Mouse (Mus musculus): ENCODE results near the gene Prr14l. TPM values are rescaled to one million over a fixed set of nuclear protein-coding genes. Genes with fewer than 3 reads are reported as not detected.
A peak's percentile ranks its signal among the peaks of the same experiment; 100 is the strongest.
"Not testable (repeated sequence)": the region's sequence is repeated elsewhere in the genome, so short reads cannot be mapped to it uniquely, and the experiment has no call there.

Prr14l gene
- polyA plus RNA-seq, 1 experiment from 2014 or later, result 12.1 TPM

DNA sequence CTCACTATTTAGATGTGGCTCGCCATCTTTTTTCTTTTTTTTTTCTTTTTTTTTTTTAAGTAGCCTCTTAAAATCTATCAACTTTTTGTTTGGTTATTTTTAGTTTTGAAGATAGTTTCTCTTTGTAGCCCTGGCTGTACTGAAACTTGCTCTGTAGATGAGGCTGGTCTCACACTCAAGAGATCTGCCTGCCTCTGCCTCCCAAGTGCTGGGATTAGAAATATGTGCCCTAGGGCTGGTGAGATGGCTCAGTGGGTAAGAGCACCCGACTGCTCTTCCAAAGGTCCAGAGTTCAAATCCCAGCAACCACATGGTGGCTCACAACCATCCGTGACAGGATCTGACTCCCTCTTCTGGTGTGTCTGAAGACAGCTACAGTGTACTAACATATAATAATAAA, 1.2 kb upstream of the Prr14l start:
- peaks cover 30% of the 10 kb centered on the region for H3K4me1 ChIP-seq (replicated peaks; ENCODE audit: control insufficient read depth, insufficient read depth, low read length)
- H3K4me3 ChIP-seq (replicated peaks; ENCODE audit: low read length); H3K36me3 ChIP-seq (ENCODE audit: control insufficient read depth, insufficient read depth); H3K27ac ChIP-seq (ENCODE audit: low read length); H3K27me3 ChIP-seq (replicated peaks; ENCODE audit: control insufficient read depth, insufficient read depth, low read length); H3K4me2 ChIP-seq (ENCODE audit: low read length); ATAC-seq; H3K9ac ChIP-seq (replicated peaks; ENCODE audit: low read depth, low read length); H3K9me3 ChIP-seq (ENCODE audit: control insufficient read depth, low read length): not testable (repeated sequence)
- 88% methylated on average over 2 of the region's 3 CpGs for WGBS

GRCm38 (mm10) chr5:32854818-32855217, 762 bp upstream of the Prr14l start:
- 84% methylated on average over 4 of the region's 4 CpGs for WGBS
- H3K9me3 ChIP-seq (ENCODE audit: control insufficient read depth, low read length), result no peaks in the 10 kb centered on the region
- peaks cover 3% of the 10 kb centered on the region; the same call in 1 of the 2 replicates for H3K36me3 ChIP-seq (ENCODE audit: control insufficient read depth, insufficient read depth)
- no peak for ATAC-seq
- H3K9ac ChIP-seq (replicated peaks; ENCODE audit: low read depth, low read length), result no peak overlapping the region
- peaks cover 30% of the 10 kb centered on the region for H3K4me1 ChIP-seq (replicated peaks; ENCODE audit: control insufficient read depth, insufficient read depth, low read length)
- H3K27me3 ChIP-seq (replicated peaks; ENCODE audit: control insufficient read depth, insufficient read depth, low read length), result no peaks in the 10 kb centered on the region
- H3K27ac ChIP-seq (ENCODE audit: low read length), result no peak overlapping the region
- H3K4me3 ChIP-seq (replicated peaks; ENCODE audit: low read length), result no peak overlapping the region
- no peak overlapping the region for H3K4me2 ChIP-seq (ENCODE audit: low read length)

GRCm38 (mm10) chr5:32852026-32852425, 2.0 kb downstream of the Prr14l start:
- Histone ChIP-seq H3K27ac (ENCODE audit: low read length) (no peak overlapping the region), H3K4me3 (replicated peaks; ENCODE audit: low read length) (0 out of 2 replicates have a peak overlapping the region, but pooled peaks have one; percentile 10), H3K4me2 (ENCODE audit: low read length) (peak overlapping the region; percentile 89), H3K4me1 (replicated peaks; ENCODE audit: control insufficient read depth, insufficient read depth, low read length) (peaks cover 27% of the 10 kb centered on the region), H3K27me3 (replicated peaks; ENCODE audit: control insufficient read depth, insufficient read depth, low read length) (no peaks in the 10 kb centered on the region), H3K9ac (replicated peaks; ENCODE audit: low read depth, low read length) (peak overlapping the region; percentile 25), H3K36me3 (ENCODE audit: control insufficient read depth, insufficient read depth) (peaks cover 3% of the 10 kb centered on the region; the same call in 1 of the 2 replicates), H3K9me3 (ENCODE audit: control insufficient read depth, low read length) (no peaks in the 10 kb centered on the region)
- WGBS, result 67% methylated on average over 6 of the region's 6 CpGs
- ATAC-seq, result no peak

GRCm38 (mm10) chr5:32849580-32849979, 4.5 kb downstream of the Prr14l start:
- not testable (repeated sequence) for H3K27me3 ChIP-seq (replicated peaks; ENCODE audit: control insufficient read depth, insufficient read depth, low read length); H3K4me2 ChIP-seq (ENCODE audit: low read length); H3K9me3 ChIP-seq (ENCODE audit: control insufficient read depth, low read length); H3K4me3 ChIP-seq (replicated peaks; ENCODE audit: low read length); ATAC-seq; H3K27ac ChIP-seq (ENCODE audit: low read length); H3K36me3 ChIP-seq (ENCODE audit: control insufficient read depth, insufficient read depth); H3K9ac ChIP-seq (replicated peaks; ENCODE audit: low read depth, low read length)
- H3K4me1 ChIP-seq (replicated peaks; ENCODE audit: control insufficient read depth, insufficient read depth, low read length), result peaks cover 27% of the 10 kb centered on the region
- 96% methylated on average over 3 of the region's 3 CpGs for WGBS

DNA sequence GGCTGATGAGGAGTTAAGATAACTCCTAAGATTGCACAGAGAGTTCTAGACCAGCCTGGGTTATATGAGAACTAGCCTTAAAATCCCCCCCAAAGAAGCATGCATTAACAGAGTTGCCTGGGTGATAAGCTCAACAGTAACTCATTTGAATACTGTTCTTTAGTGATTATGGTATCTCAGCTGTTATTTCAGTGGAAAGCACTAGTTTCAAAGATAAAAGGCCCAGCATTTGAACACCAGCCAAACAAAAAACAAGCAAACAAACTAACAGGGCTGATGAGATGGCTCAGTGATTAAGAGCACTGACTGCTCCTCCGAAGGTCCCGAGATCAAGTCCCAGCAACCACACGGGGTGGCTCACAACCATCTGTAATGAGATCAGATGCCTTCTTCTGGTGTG, 4.9 kb downstream of the Prr14l start:
- H3K27ac ChIP-seq (ENCODE audit: low read length), result no peak overlapping the region
- ATAC-seq, result no peak
- H3K4me1 ChIP-seq (replicated peaks; ENCODE audit: control insufficient read depth, insufficient read depth, low read length), result peaks cover 27% of the 10 kb centered on the region
- no peaks in the 10 kb centered on the region for H3K9me3 ChIP-seq (ENCODE audit: control insufficient read depth, low read length)
- H3K4me3 ChIP-seq (replicated peaks; ENCODE audit: low read length), result no peak overlapping the region
- 85% methylated on average over 3 of the region's 3 CpGs for WGBS
- no peak overlapping the region for H3K9ac ChIP-seq (replicated peaks; ENCODE audit: low read depth, low read length)
- H3K4me2 ChIP-seq (ENCODE audit: low read length), result no peak overlapping the region
- no peaks in the 10 kb centered on the region for H3K27me3 ChIP-seq (replicated peaks; ENCODE audit: control insufficient read depth, insufficient read depth, low read length)
- peaks cover 3% of the 10 kb centered on the region; the same call in 1 of the 2 replicates for H3K36me3 ChIP-seq (ENCODE audit: control insufficient read depth, insufficient read depth)

- Histone ChIP-seq H3K36me3 (ENCODE audit: control insufficient read depth, insufficient read depth) (peaks cover 24% of the 10 kb centered on the region), H3K27ac (ENCODE audit: low read length) (no peak overlapping the region), H3K4me3 (replicated peaks; ENCODE audit: low read length) (no peak overlapping the region), H3K9ac (replicated peaks; ENCODE audit: low read depth, low read length) (no peak overlapping the region), H3K9me3 (ENCODE audit: control insufficient read depth, low read length) (no peaks in the 10 kb centered on the region), H3K27me3 (replicated peaks; ENCODE audit: control insufficient read depth, insufficient read depth, low read length) (no peaks in the 10 kb centered on the region), H3K4me1 (replicated peaks; ENCODE audit: control insufficient read depth, insufficient read depth, low read length) (no peaks in the 10 kb centered on the region), H3K4me2 (ENCODE audit: low read length) (no peak overlapping the region)
- 98% methylated on average over 2 of the region's 2 CpGs for WGBS
- ATAC-seq, result no peak
These were observed 14.0 kb downstream of the Prr14l start for GRCm38 (mm10) chr5:32840029-32840428.

GRCm38 (mm10) chr5:32836976-32837375, 17.1 kb downstream of the Prr14l start:
- peaks cover 21% of the 10 kb centered on the region for H3K36me3 ChIP-seq (ENCODE audit: control insufficient read depth, insufficient read depth)

GRCm38 (mm10) chr5:32834497-32834896, 19.6 kb downstream of the Prr14l start:
- H3K4me1 ChIP-seq (replicated peaks; ENCODE audit: control insufficient read depth, insufficient read depth, low read length), result no peaks in the 10 kb centered on the region
- H3K9ac ChIP-seq (replicated peaks; ENCODE audit: low read depth, low read length), result no peak overlapping the region
- ATAC-seq, result no peak
- H3K27ac ChIP-seq (ENCODE audit: low read length), result no peak overlapping the region
- H3K36me3 ChIP-seq (ENCODE audit: control insufficient read depth, insufficient read depth), result peaks cover 20% of the 10 kb centered on the region
- WGBS, result 90% methylated on average over 1 of the region's 1 CpGs
- no peak overlapping the region for H3K4me3 ChIP-seq (replicated peaks; ENCODE audit: low read length)
- H3K4me2 ChIP-seq (ENCODE audit: low read length), result no peak overlapping the region
- H3K9me3 ChIP-seq (ENCODE audit: control insufficient read depth, low read length), result no peaks in the 10 kb centered on the region
- H3K27me3 ChIP-seq (replicated peaks; ENCODE audit: control insufficient read depth, insufficient read depth, low read length), result no peaks in the 10 kb centered on the region

More at GRCm38 (mm10) chr5:32836976-32837375, 17.1 kb downstream of the Prr14l start:
- Histone ChIP-seq H3K4me3 (replicated peaks; ENCODE audit: low read length) (no peak overlapping the region), H3K27ac (ENCODE audit: low read length) (no peak overlapping the region), H3K9ac (replicated peaks; ENCODE audit: low read depth, low read length) (no peak overlapping the region), H3K27me3 (replicated peaks; ENCODE audit: control insufficient read depth, insufficient read depth, low read length) (no peaks in the 10 kb centered on the region), H3K9me3 (ENCODE audit: control insufficient read depth, low read length) (no peaks in the 10 kb centered on the region), H3K4me2 (ENCODE audit: low read length) (no peak overlapping the region), H3K4me1 (replicated peaks; ENCODE audit: control insufficient read depth, insufficient read depth, low read length) (no peaks in the 10 kb centered on the region)
- 91% methylated on average over 5 of the region's 5 CpGs for WGBS
- no peak for ATAC-seq

GRCm38 (mm10) chr5:32830054-32830453, 24.0 kb downstream of the Prr14l start:
- WGBS, result 91% methylated on average over 2 of the region's 2 CpGs
- no peak overlapping the region for H3K4me2 ChIP-seq (ENCODE audit: low read length)
- no peak overlapping the region for H3K4me3 ChIP-seq (replicated peaks; ENCODE audit: low read length)
- H3K4me1 ChIP-seq (replicated peaks; ENCODE audit: control insufficient read depth, insufficient read depth, low read length), result no peaks in the 10 kb centered on the region
- H3K9me3 ChIP-seq (ENCODE audit: control insufficient read depth, low read length), result no peaks in the 10 kb centered on the region
- peaks cover 20% of the 10 kb centered on the region for H3K36me3 ChIP-seq (ENCODE audit: control insufficient read depth, insufficient read depth)
- H3K27me3 ChIP-seq (replicated peaks; ENCODE audit: control insufficient read depth, insufficient read depth, low read length), result no peaks in the 10 kb centered on the region
- no peak for ATAC-seq
- H3K27ac ChIP-seq (ENCODE audit: low read length), result no peak overlapping the region
- H3K9ac ChIP-seq (replicated peaks; ENCODE audit: low read depth, low read length), result no peak overlapping the region

- H3K4me2 ChIP-seq (ENCODE audit: low read length); H3K4me3 ChIP-seq (replicated peaks; ENCODE audit: low read length); H3K27ac ChIP-seq (ENCODE audit: low read length); ATAC-seq; H3K27me3 ChIP-seq (replicated peaks; ENCODE audit: control insufficient read depth, insufficient read depth, low read length); H3K4me1 ChIP-seq (replicated peaks; ENCODE audit: control insufficient read depth, insufficient read depth, low read length); H3K9ac ChIP-seq (replicated peaks; ENCODE audit: low read depth, low read length); H3K9me3 ChIP-seq (ENCODE audit: control insufficient read depth, low read length): not testable (repeated sequence)
- H3K36me3 ChIP-seq (ENCODE audit: control insufficient read depth, insufficient read depth), result peaks cover 17% of the 10 kb centered on the region
- 85% methylated on average over 1 of the region's 1 CpGs for WGBS
These were observed 25.3 kb downstream of the Prr14l start for GRCm38 (mm10) chr5:32828766-32829165.

Data from forebrain, embryonic 16.5 days (tissue).